In the genomic region with DNA sequence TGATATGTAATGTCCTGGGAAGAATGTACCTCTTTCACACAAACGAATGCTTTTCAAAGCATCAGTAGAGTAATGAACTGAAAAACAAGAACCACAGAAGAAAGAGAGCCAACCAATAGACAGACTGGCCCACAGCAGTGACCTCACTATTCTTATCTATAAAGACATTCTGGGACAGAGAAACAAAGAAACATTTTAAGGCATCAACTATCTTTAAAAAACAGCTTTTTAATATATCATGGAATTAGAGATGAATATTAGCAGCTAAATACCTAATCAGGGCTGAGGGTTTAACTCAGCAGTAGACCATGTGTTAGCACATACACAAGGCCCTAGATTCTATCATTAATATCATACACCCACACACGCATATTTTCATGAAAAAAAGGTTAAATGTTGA, we compare ENCODE assay signal across 16 mouse cellular contexts.
"Had no signal": no experiment of that assay in that cellular context is flagged by ENCODE, and none has a peak within 500 bp of the region (broad histone marks: within the 10 kb centered on the region; RNA-seq: fewer than 3 reads in every experiment).

No protein-coding gene starts in this region.

- H3K27ac ChIP-seq: kidney, postnatal 0 days; limb, embryonic 13.5 days; midbrain, embryonic 10.5 days; neural tube, embryonic 13.5 days; stomach, embryonic 15.5 days had no signal

- H3K4me3 ChIP-seq: limb, embryonic 13.5 days; midbrain, embryonic 10.5 days; neural tube, embryonic 13.5 days; stomach, embryonic 15.5 days had no signal

- H3K4me1 ChIP-seq: limb, embryonic 13.5 days; midbrain, embryonic 10.5 days; neural tube, embryonic 13.5 days; stomach, embryonic 15.5 days had no signal

- H3K9me3 ChIP-seq: limb, embryonic 13.5 days; midbrain, embryonic 10.5 days; neural tube, embryonic 13.5 days; stomach, embryonic 15.5 days had no signal

- H3K9ac ChIP-seq: limb, embryonic 13.5 days; neural tube, embryonic 13.5 days; stomach, embryonic 15.5 days had no signal

- H3K27me3 ChIP-seq: limb, embryonic 13.5 days; neural tube, embryonic 13.5 days; stomach, embryonic 15.5 days had no signal

- H3K4me2 ChIP-seq: limb, embryonic 13.5 days; neural tube, embryonic 13.5 days; stomach, embryonic 15.5 days had no signal

- DNase-seq: kidney, adult 11 months; kidney, adult 9 months; kidney, postnatal 36 days; layer of hippocampus, adult 9-11 months; layer of hippocampus, postnatal 36 days; left cerebral cortex, postnatal 4 days; lung, adult 18-20 months; midbrain, embryonic 14.5 days; retina, postnatal 1 day; thymus, adult 2 months; thymus, postnatal 25 days had no signal
